Mouse (Mus musculus) hindbrain, postnatal 0 days (tissue): Measurements from ENCODE around the gene Hps6. TPM values are rescaled to one million over a fixed set of nuclear protein-coding genes. Genes with fewer than 3 reads are reported as not detected.

Experiments
- ATAC-seq: fragments of 200-750 bp; cut with Nextera tagmentation; 2 replicates; pipeline ENCODE4 v1.8.0; 2017; ENCODE audit warnings: mild to moderate bottlenecking, moderate TSS enrichment, moderate library complexity
- DNase-seq: peaks from one replicate; pipeline ENCODE4 v3.0.0-alpha.2; 2015; ENCODE audit warnings: low spot score
- H3K27ac ChIP-seq: fragments of 300-500 bp; sonication (generic); 2 replicates; pipeline ENCODE4 v1.5.1; 2014; ENCODE audit warnings: mild to moderate bottlenecking
- H3K27me3 ChIP-seq: fragments of 300-500 bp; sonication (generic); 2 replicates; pipeline ENCODE4 v1.6.1; 2014; ENCODE audit warnings: low read length, mixed read lengths; ENCODE audit not compliant: insufficient read depth
- H3K36me3 ChIP-seq: fragments of 300-500 bp; sonication (generic); 2 replicates; pipeline ENCODE4 v1.6.1; 2014; ENCODE audit warnings: low read length, mixed read lengths; ENCODE audit not compliant: insufficient read depth
- H3K4me1 ChIP-seq: fragments of 300-500 bp; sonication (generic); 2 replicates; pipeline ENCODE4 v1.6.1; 2014; ENCODE audit warnings: antibody characterized with exemption, low read length, mixed read lengths; ENCODE audit not compliant: insufficient read depth
- H3K4me2 ChIP-seq: fragments of 300-500 bp; sonication (generic); 2 replicates; pipeline ENCODE4 v1.6.1; 2014; ENCODE audit warnings: low read depth, mild to moderate bottlenecking, low read length, moderate library complexity, mixed read lengths
- H3K4me3 ChIP-seq: fragments of 300-500 bp; sonication (generic); 2 replicates; pipeline ENCODE4 v1.5.1; 2014; ENCODE audit warnings: low read length
- H3K9ac ChIP-seq: fragments of 300-500 bp; sonication (generic); replicated peaks from 2 replicates; pipeline ENCODE4 v1.6.1; 2014; ENCODE audit warnings: mild to moderate bottlenecking, low read length, moderate library complexity, mixed read lengths
- H3K9me3 ChIP-seq: fragments of 300-500 bp; sonication (generic); 2 replicates; pipeline ENCODE4 v1.6.1; 2016; ENCODE audit warnings: low read length, mixed read lengths
- CTCF ChIP-seq: IDR thresholded peaks from 2 replicates; pipeline ENCODE4 v1.5.1; 2016; ENCODE audit warnings: antibody characterized with exemption, control low read depth, low read depth
- WGBS: fragments of 180-500 bp; shearing (Covaris S2); extraction: QIAGEN DNeasy Blood & Tissue Kit; methylation state at CpG from one replicate; pipeline ENCODE4 v1.1.7; 2014; 5-methylcytosine and 5-hydroxymethylcytosine counted together
- polyA plus RNA-seq: library from polyadenylated mRNA; unstranded; fragments of >200 nt; fragmentation: Nextera tagmentation; extraction: Ambion mirVana; gene quantifications from 2 replicates; pipeline ENCODE4 v1.2.1, GENCODE M21; 2015
- total RNA-seq: library from RNA; depleted of rRNA; stranded (reverse); fragments of >200 nt; gene quantifications from 2 replicates; pipeline ENCODE4 v1.2.3, GENCODE M21; 2014

The Hps6 gene
- total and polyA plus RNA-seq, 2 experiments from 2014 or later = 4.7 to 10.6 TPM

DNA sequence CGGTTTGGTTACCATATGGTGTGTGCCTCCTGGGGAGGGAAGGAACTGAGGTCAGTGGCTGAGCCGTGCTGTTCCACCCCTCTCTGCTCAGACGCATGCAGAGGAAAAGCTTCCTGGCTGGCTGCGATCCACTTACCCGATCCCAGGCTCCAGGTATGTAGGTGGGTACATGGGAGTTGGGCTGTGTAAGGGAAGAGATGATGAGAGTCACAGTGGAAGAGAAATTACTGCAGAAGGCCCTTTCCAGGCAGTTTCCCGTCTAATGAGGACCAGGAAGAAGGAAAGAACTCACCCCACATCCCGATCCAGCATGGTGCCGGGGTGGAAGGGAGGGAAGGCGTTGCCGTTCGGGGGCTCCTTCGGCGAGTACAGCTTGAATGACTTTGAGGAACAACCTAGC lies 32.7 kb downstream of the Hps6 start:
- 81% methylated on average over 13 of the region's 13 CpGs for WGBS
- peaks cover 45% of the 10 kb centered on the region for H3K36me3 ChIP-seq

GRCm38 (mm10) chr19:46036477-46037242 lies 33.4 kb downstream of the Hps6 start:
- H3K4me2 ChIP-seq = peak overlapping the region; percentile 82
- peak overlapping the region; percentile 58 for H3K4me3 ChIP-seq
- H3K27me3 ChIP-seq = no peaks in the 10 kb centered on the region
- peak overlapping the region; percentile 28; the same call in 1 of the 2 replicates for H3K9ac ChIP-seq
- 61% methylated on average over 13 of the region's 13 CpGs for WGBS
- H3K27ac ChIP-seq = peak overlapping the region; percentile 51; the same call in 1 of the 2 replicates
- ATAC-seq (no peak), DNase-seq (peak; percentile 39)
- peaks cover 30% of the 10 kb centered on the region for H3K4me1 ChIP-seq
- no peaks in the 10 kb centered on the region for H3K9me3 ChIP-seq
- peaks cover 44% of the 10 kb centered on the region for H3K36me3 ChIP-seq
- TF ChIP-seq CTCF = peak; percentile 50

More for the DNA sequence above, 32.7 kb downstream of the Hps6 start:
- no peak overlapping the region for H3K4me2 ChIP-seq
- no peak for TF ChIP-seq CTCF
- DNase-seq (no peak), ATAC-seq (no peak)
- H3K9me3 ChIP-seq = no peaks in the 10 kb centered on the region
- H3K27me3 ChIP-seq = no peaks in the 10 kb centered on the region
- H3K4me1 ChIP-seq = peaks cover 23% of the 10 kb centered on the region
- no peak overlapping the region for H3K27ac ChIP-seq
- no peak overlapping the region for H3K4me3 ChIP-seq
- H3K9ac ChIP-seq = no peak overlapping the region

GRCm38 (mm10) chr19:46037243-46037924 lies 34.1 kb downstream of the Hps6 start:
- Histone ChIP-seq H3K9me3 (no peaks in the 10 kb centered on the region), H3K9ac (peak overlapping the region; percentile 44), H3K4me2 (peak overlapping the region; percentile 82), H3K36me3 (peaks cover 37% of the 10 kb centered on the region), H3K27me3 (no peaks in the 10 kb centered on the region), H3K27ac (peak overlapping the region; percentile 51), H3K4me1 (peaks cover 37% of the 10 kb centered on the region), H3K4me3 (peak overlapping the region; percentile 58)
- DNase-seq (no peak), ATAC-seq (no peak)
- no peak for TF ChIP-seq CTCF
- WGBS = 6% methylated on average over 6 of the region's 6 CpGs

- no peaks in the 10 kb centered on the region for H3K9me3 ChIP-seq
- DNase-seq (no peak), ATAC-seq (no peak)
- WGBS = 5% methylated on average over 13 of the region's 13 CpGs
- H3K4me1 ChIP-seq = peaks cover 45% of the 10 kb centered on the region
- H3K36me3 ChIP-seq = peaks cover 29% of the 10 kb centered on the region
- H3K4me3 ChIP-seq = peak overlapping the region; percentile 58
- H3K27ac ChIP-seq = peak overlapping the region; percentile 82
- H3K9ac ChIP-seq = peak overlapping the region; percentile 67
- no peak for TF ChIP-seq CTCF
- no peaks in the 10 kb centered on the region for H3K27me3 ChIP-seq
- H3K4me2 ChIP-seq = peak overlapping the region; percentile 82
Measured at GRCm38 (mm10) chr19:46037925-46038850, 34.9 kb downstream of the Hps6 start.

DNA sequence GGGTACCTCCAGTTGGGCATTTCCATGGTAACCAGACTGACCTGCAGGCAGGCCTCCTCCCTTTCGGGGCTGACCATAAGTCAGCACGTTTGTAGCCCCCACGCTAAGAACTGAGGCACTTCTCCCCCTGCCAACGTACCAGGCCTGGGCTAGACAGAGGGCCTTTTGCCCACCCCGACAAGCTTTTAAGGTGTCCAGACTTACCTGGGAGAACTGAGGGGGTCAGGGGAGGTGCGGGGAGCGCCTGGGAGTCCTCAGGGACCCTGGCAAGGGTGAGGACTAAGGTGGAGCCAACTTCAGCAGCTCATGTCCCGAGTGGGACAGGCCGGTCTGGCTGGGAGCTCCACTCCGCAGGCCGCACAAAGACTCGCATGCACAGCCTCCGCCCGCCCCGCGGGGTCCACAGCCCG lies 35.5 kb downstream of the Hps6 start:
- Histone ChIP-seq H3K4me3 (peak overlapping the region; percentile 58), H3K9ac (peak overlapping the region; percentile 67), H3K36me3 (peaks cover 23% of the 10 kb centered on the region), H3K27ac (peak overlapping the region; percentile 82), H3K9me3 (no peaks in the 10 kb centered on the region), H3K4me2 (peak overlapping the region; percentile 82), H3K4me1 (peaks cover 51% of the 10 kb centered on the region), H3K27me3 (no peaks in the 10 kb centered on the region)
- TF ChIP-seq CTCF = no peak
- no peak for DNase-seq
- WGBS = 0% methylated on average over 15 of the region's 17 CpGs
- no peak for ATAC-seq

DNA sequence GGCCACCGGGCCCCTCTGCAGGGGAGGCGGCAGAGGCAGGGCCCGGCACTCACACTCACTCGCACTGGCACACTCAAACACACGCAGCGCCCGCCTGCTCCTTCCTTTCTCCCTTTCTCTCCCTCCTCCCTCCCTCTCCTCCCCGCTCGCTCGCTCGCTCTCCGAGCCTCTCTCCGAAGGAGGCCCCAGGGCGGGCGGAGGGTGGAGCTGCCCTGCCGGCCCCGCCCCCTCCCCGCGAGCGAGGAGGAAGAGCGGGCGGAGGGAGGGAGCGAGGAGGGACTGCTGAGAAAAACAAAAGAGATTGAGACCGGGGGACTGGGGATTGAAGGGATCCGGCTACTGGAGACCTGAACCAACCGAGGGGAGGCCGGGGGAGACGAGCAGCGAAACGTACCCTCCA lies 36.2 kb downstream of the Hps6 start:
- ATAC-seq (peak; percentile 70), DNase-seq (peak; percentile 95)
- Histone ChIP-seq H3K36me3 (peaks cover 16% of the 10 kb centered on the region), H3K27me3 (no peaks in the 10 kb centered on the region), H3K9me3 (no peaks in the 10 kb centered on the region), H3K4me1 (peaks cover 53% of the 10 kb centered on the region), H3K4me3 (peak overlapping the region; percentile 58), H3K27ac (peak overlapping the region; percentile 82), H3K9ac (peak overlapping the region; percentile 67), H3K4me2 (peak overlapping the region; percentile 82)
- WGBS = 2% methylated on average over 16 of the region's 30 CpGs
- TF ChIP-seq CTCF = no peak
